Mouse (Mus musculus) liver, embryonic 13.5 days (tissue): ENCODE data around the gene Gm17545. TPM values are rescaled to one million over a fixed set of nuclear protein-coding genes. Genes with fewer than 3 reads are reported as not detected.
A peak's percentile ranks its signal among the peaks of the same experiment; 100 is the strongest.

ENCODE experiments used
- ATAC-seq: fragments of 200-750 bp; cut with Nextera tagmentation; 2 replicates; pipeline ENCODE4 v1.8.0; 2017; ENCODE audit warnings: low read depth, mild to moderate bottlenecking, moderate number of reproducible peaks, moderate library complexity
- DNase-seq: peaks from one replicate; pipeline ENCODE4 v3.0.0; 2022
- H3K27ac ChIP-seq: fragments of 300-500 bp; sonication (generic); 2 replicates; pipeline ENCODE4 v1.5.1; 2015; ENCODE audit warnings: moderate library complexity, mild to moderate bottlenecking, inconsistent platforms
- H3K27me3 ChIP-seq: fragments of 300-500 bp; sonication (generic); 2 replicates; pipeline ENCODE4 v1.6.1; 2015; ENCODE audit warnings: mild to moderate bottlenecking, inconsistent platforms
- H3K36me3 ChIP-seq: fragments of 300-500 bp; sonication (generic); 2 replicates; pipeline ENCODE4 v1.6.1; 2015; ENCODE audit warnings: mild to moderate bottlenecking, inconsistent platforms
- H3K4me1 ChIP-seq: fragments of 300-500 bp; sonication (generic); replicated peaks from 2 replicates; pipeline ENCODE4 v1.6.1; 2015; ENCODE audit warnings: inconsistent platforms
- H3K4me2 ChIP-seq: fragments of 300-500 bp; sonication (generic); 2 replicates; pipeline ENCODE4 v1.6.1; 2015; ENCODE audit warnings: inconsistent platforms, mild to moderate bottlenecking, moderate library complexity
- H3K4me3 ChIP-seq: fragments of 300-500 bp; sonication (generic); replicated peaks from 2 replicates; pipeline ENCODE4 v1.5.1; 2015; ENCODE audit warnings: mild to moderate bottlenecking, inconsistent platforms
- H3K9ac ChIP-seq: fragments of 300-500 bp; sonication (generic); 2 replicates; pipeline ENCODE4 v1.6.1; 2015; ENCODE audit warnings: mild to moderate bottlenecking, inconsistent platforms
- H3K9me3 ChIP-seq: fragments of 300-500 bp; sonication (generic); replicated peaks from 2 replicates; pipeline ENCODE4 v1.6.1; 2016; ENCODE audit warnings: inconsistent platforms
- WGBS: fragments of 180-500 bp; shearing (Covaris S2); methylation state at CpG from one replicate; pipeline ENCODE4 v1.1.7; 2015; ENCODE audit not compliant: insufficient replicate concordance; 5-methylcytosine and 5-hydroxymethylcytosine counted together
- polyA plus RNA-seq: library from polyadenylated mRNA; unstranded; fragments of >200 nt; fragmentation: Nextera tagmentation; extraction: Ambion mirVana; gene quantifications from 2 replicates; pipeline ENCODE4 v1.2.1, GENCODE M21; 2015

Gm17545 gene
- polyA plus RNA-seq, 1 experiment from 2014 or later = not detected

GRCm38 (mm10) chr9:22468899-22469259 is 14.8 kb downstream of the Gm17545 start:
- no peak overlapping the region for H3K4me2 ChIP-seq

DNA sequence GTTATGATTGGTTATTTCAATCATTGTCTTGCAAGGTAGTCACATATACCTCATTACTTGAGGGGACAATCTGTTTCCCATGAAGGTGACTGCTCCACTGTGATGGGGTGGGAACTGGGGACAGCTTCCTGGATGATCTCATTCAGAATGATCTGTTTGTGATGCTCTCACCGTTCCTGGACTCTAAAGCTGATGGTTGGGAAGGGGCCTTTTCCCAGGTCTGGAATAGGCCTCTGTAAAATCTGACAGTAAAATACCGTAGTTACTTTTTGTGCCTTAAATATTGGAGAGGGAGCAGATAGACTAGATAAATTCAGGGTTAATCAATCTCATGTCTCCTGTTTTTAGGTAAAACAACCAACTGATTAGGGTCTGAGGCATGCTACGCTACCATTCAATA is 15.6 kb downstream of the Gm17545 start, which contains the start of gene Rp9:
Gene Rp9 (minus strand): TSS at position 101 of the 400 bp plus-strand sequence.
- WGBS = 75% methylated on average over 3 of the region's 3 CpGs
- H3K4me2 ChIP-seq = peak within 1 kb of the TSS; percentile 98
- DNase-seq (no peak), ATAC-seq (no peak)
- no peaks in the 10 kb centered on the region for H3K27me3 ChIP-seq
- peak within 1 kb of the TSS; percentile 88 for H3K4me3 ChIP-seq
- peaks cover 21% of the 10 kb centered on the region for H3K4me1 ChIP-seq
- H3K9ac ChIP-seq = peak within 1 kb of the TSS; percentile 94
- peaks cover 10% of the 10 kb centered on the region for H3K36me3 ChIP-seq
- H3K27ac ChIP-seq = peak within 1 kb of the TSS; percentile 39; the same call in 1 of the 2 replicates
- no peaks in the 10 kb centered on the region for H3K9me3 ChIP-seq

More at GRCm38 (mm10) chr9:22468899-22469259, 14.8 kb downstream of the Gm17545 start:
- WGBS = 57% methylated on average over 8 of the region's 8 CpGs
- H3K4me1 ChIP-seq = peaks cover 21% of the 10 kb centered on the region
- no peak overlapping the region for H3K27ac ChIP-seq
- H3K9ac ChIP-seq = no peak overlapping the region
- H3K4me3 ChIP-seq = no peak overlapping the region
- H3K36me3 ChIP-seq = peaks cover 11% of the 10 kb centered on the region
- H3K9me3 ChIP-seq = no peaks in the 10 kb centered on the region
- ATAC-seq (no peak), DNase-seq (no peak)
- no peaks in the 10 kb centered on the region for H3K27me3 ChIP-seq

GRCm38 (mm10) chr9:22475424-22475868 is 21.4 kb downstream of the Gm17545 start, which contains the start of gene Bbs9:
TSS of gene Bbs9 (plus strand) at chr9:22475715.
- Histone ChIP-seq H3K36me3 (no peaks in the 10 kb centered on the region), H3K4me3 (peak within 1 kb of the TSS; percentile 69), H3K4me1 (peaks cover 19% of the 10 kb centered on the region), H3K9ac (peak within 1 kb of the TSS; percentile 70), H3K9me3 (no peaks in the 10 kb centered on the region), H3K4me2 (peak within 1 kb of the TSS; percentile 84), H3K27me3 (no peaks in the 10 kb centered on the region), H3K27ac (peak within 1 kb of the TSS; percentile 66)
- ATAC-seq = peak; percentile 100
- peak; percentile 93 for DNase-seq
- 1% methylated on average over 25 of the region's 25 CpGs for WGBS

DNA sequence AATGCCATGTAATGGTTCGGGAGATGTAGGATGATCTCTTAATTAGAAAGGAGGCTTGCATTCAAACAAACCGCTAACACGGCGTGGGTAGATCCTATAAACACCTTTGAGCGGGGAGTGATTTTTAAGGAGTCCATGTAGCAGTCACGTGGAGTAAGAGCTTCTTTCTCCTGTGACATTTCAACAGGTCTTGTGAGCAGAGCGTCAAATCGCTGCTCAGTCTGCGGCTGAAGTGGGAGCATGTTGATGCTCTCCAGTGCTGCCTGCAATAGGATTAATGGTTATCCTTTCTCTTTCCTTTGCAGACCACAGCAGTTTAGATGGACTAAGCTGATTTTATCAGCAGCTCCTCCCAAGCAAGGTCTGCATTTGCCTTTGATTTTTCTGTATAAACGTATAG is 22.2 kb downstream of the Gm17545 start:
- H3K27me3 ChIP-seq = no peaks in the 10 kb centered on the region
- WGBS = 8% methylated on average over 10 of the region's 10 CpGs
- DNase-seq = no peak
- H3K27ac ChIP-seq = peak overlapping the region; percentile 66
- H3K4me3 ChIP-seq = peak overlapping the region; percentile 69
- no peaks in the 10 kb centered on the region for H3K36me3 ChIP-seq
- peaks cover 19% of the 10 kb centered on the region for H3K4me1 ChIP-seq
- peak overlapping the region; percentile 70 for H3K9ac ChIP-seq
- peak overlapping the region; percentile 84 for H3K4me2 ChIP-seq
- no peaks in the 10 kb centered on the region for H3K9me3 ChIP-seq
- ATAC-seq = no peak

DNA sequence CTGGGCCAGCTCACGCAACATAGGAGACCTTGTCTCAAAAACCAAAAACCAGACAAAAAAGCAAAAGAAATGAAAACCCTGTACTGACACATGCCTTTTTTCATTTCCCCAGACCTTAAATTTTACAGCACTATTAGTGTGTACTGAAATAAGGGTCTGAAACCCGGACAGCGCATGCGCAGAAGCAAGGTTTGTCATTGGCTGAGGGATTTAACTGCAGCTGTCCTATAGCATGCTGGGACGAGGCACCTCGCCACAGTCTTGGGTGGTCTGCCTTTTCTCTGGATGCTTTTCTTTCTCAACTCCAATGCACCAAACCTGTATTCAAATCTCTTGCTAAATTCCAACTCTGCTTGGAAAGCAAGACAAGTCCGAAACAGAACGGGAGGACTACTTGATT is 24.9 kb downstream of the Gm17545 start:
- no peak overlapping the region for H3K4me3 ChIP-seq
- H3K9ac ChIP-seq = no peak overlapping the region
- H3K4me2 ChIP-seq = no peak overlapping the region
- ATAC-seq (no peak), DNase-seq (no peak)
- WGBS = 83% methylated on average over 8 of the region's 8 CpGs
- no peaks in the 10 kb centered on the region for H3K27me3 ChIP-seq
- no peak overlapping the region for H3K27ac ChIP-seq
- no peaks in the 10 kb centered on the region for H3K9me3 ChIP-seq
- H3K4me1 ChIP-seq = peaks cover 15% of the 10 kb centered on the region
- no peaks in the 10 kb centered on the region for H3K36me3 ChIP-seq

- DNase-seq (no peak), ATAC-seq (no peak)
- Histone ChIP-seq H3K9me3 (no peaks in the 10 kb centered on the region), H3K4me2 (no peak overlapping the region), H3K27me3 (no peaks in the 10 kb centered on the region), H3K36me3 (no peaks in the 10 kb centered on the region), H3K9ac (no peak overlapping the region), H3K4me3 (no peak overlapping the region), H3K27ac (no peak overlapping the region), H3K4me1 (no peaks in the 10 kb centered on the region)
- 79% methylated on average over 8 of the region's 8 CpGs for WGBS
These were observed 29.9 kb downstream of the Gm17545 start for GRCm38 (mm10) chr9:22483866-22484561.

DNA sequence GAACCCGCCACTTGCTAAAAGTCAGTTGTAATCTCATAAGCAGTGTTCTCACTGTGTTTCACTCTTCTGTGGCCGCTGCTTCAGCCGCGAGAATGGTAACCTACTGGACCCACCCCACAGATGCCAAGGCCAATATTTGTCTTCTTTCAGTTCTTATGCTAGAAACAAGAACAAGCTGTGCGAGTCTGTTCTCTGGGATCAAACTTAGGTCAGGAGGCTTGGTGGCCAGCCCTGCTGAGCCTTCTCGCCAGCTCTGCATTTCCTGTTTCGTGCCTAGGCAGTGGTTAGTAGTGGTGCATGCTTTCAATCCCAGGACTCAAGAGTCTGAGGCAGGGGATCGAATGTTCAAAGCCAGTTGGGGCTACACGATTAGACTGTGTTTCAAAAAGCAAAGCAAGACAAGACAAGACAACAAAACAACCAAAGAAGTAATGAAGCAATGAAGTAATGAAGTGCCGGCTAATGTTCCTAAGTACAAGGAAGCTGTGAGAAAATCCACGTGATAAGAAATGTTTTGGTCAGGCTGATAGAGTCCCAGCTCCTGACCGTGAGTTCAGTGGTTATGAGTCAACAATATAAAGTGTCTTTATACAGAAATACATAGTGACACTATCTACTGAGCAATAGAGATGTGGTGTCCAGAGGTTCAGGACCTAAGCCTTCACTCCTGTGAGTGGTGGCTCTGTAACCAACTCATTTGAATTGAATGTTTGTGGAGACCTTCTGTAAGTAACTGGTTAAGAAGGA is 30.6 kb downstream of the Gm17545 start:
- H3K27me3 ChIP-seq = no peaks in the 10 kb centered on the region
- no peak overlapping the region for H3K27ac ChIP-seq
- H3K4me2 ChIP-seq = no peak overlapping the region
- H3K36me3 ChIP-seq = no peaks in the 10 kb centered on the region
- H3K4me3 ChIP-seq = no peak overlapping the region
- DNase-seq (no peak), ATAC-seq (no peak)
- no peaks in the 10 kb centered on the region for H3K4me1 ChIP-seq
- WGBS = 57% methylated on average over 12 of the region's 12 CpGs
- no peaks in the 10 kb centered on the region for H3K9me3 ChIP-seq
- H3K9ac ChIP-seq = no peak overlapping the region

DNA sequence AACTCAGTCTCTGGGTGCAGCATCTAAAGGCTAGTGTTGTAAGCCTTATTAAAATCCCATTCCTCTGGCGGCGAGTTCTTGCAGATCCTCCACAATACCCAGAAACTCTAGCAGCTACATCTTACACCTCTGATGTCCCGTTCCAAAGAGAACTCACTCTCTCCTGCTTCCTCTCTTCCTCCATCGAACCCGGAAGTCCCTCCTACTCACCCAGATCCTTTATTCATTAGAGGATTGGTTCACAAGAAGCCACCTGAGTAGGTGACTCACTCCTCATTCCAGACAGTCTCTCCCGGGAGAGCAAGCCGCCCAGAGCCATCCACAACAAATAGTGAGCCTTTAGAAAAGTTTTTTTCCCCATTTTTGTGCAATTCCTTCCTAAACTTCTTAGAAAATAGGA is 32.1 kb downstream of the Gm17545 start:
- Histone ChIP-seq H3K4me1 (no peaks in the 10 kb centered on the region), H3K4me3 (no peak overlapping the region), H3K36me3 (no peaks in the 10 kb centered on the region), H3K27me3 (no peaks in the 10 kb centered on the region), H3K27ac (no peak overlapping the region), H3K9me3 (no peaks in the 10 kb centered on the region), H3K4me2 (no peak overlapping the region), H3K9ac (no peak overlapping the region)
- WGBS = 76% methylated on average over 7 of the region's 7 CpGs
- ATAC-seq (no peak), DNase-seq (no peak)

DNA sequence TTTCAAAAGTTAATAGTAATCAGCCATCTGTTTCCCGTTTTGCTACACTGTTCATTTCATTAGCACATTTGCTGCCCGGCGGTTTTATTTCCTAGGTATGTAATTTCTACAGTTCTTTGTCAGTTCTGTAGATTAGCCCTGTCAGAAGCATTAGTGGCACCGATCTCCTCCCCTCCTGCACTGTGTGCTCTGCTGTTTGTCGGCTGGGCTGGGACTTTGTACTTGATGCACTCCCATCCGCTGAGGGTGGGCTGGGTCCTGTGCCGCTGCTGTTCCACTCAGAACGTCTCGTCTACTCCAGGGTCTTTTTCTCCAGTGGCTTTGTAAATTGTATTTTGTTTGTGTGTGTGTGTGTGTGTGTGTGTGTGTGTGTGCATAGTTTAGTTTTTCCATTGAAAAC is 34.9 kb downstream of the Gm17545 start:
- no peak overlapping the region for H3K4me3 ChIP-seq
- DNase-seq = no peak
- H3K4me1 ChIP-seq = no peaks in the 10 kb centered on the region
- no peaks in the 10 kb centered on the region for H3K36me3 ChIP-seq
- no peaks in the 10 kb centered on the region for H3K27me3 ChIP-seq
- no peak overlapping the region for H3K4me2 ChIP-seq
- H3K9me3 ChIP-seq = no peaks in the 10 kb centered on the region
- H3K9ac ChIP-seq = no peak overlapping the region
- WGBS = 65% methylated on average over 9 of the region's 9 CpGs
- H3K27ac ChIP-seq = no peak overlapping the region
- no peak for ATAC-seq

- no peak for DNase-seq
- Histone ChIP-seq H3K27me3 (no peaks in the 10 kb centered on the region), H3K9ac (no peak overlapping the region), H3K4me2 (no peak overlapping the region), H3K4me1 (no peaks in the 10 kb centered on the region), H3K4me3 (no peak overlapping the region), H3K9me3 (no peaks in the 10 kb centered on the region), H3K36me3 (no peaks in the 10 kb centered on the region), H3K27ac (no peak overlapping the region)
- WGBS = 59% methylated on average over 9 of the region's 9 CpGs
- no peak; the same call in 1 of the 2 replicates for ATAC-seq
These were observed 40.2 kb downstream of the Gm17545 start for GRCm38 (mm10) chr9:22494203-22494807.

DNA sequence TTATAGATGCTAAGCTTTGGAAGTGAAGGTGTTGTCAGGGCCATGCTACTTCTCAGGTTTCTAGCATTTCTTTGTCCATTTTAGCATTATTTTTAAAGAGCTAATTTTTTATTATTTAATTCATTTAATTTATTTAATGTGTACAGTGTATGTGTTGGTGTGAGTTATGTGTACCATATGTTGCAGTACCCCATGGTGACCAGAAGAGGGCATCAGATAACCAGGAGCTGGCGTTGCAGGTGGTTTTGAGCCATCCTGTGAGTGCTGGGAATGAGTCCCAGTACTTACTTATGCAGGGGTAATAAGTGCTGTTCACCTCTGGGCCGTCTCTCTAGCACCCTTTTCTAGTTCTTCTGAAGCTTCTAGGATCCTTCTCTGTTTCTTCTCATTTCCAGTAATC is 41.0 kb downstream of the Gm17545 start:
- Histone ChIP-seq H3K9ac (no peak overlapping the region), H3K9me3 (no peaks in the 10 kb centered on the region), H3K4me3 (no peak overlapping the region), H3K27ac (no peak overlapping the region), H3K4me2 (no peak overlapping the region), H3K36me3 (no peaks in the 10 kb centered on the region), H3K4me1 (no peaks in the 10 kb centered on the region), H3K27me3 (no peaks in the 10 kb centered on the region)
- ATAC-seq (no peak), DNase-seq (no peak)
- 71% methylated on average over 2 of the region's 2 CpGs for WGBS
